Mouse (Mus musculus) lung, postnatal 0 days (tissue): ENCODE results near the gene Olfr1277. TPM values are rescaled to one million over a fixed set of nuclear protein-coding genes. Genes with fewer than 3 reads are reported as not detected.

Source experiments
- ATAC-seq: fragments of 200-750 bp; cut with Nextera tagmentation; 2 replicates; pipeline ENCODE4 v1.8.0; 2017; ENCODE audit warnings: moderate library complexity
- DNase-seq: peaks from one replicate; pipeline ENCODE4 v3.0.0-alpha.2; 2016; ENCODE audit warnings: low spot score
- H3K27ac ChIP-seq: fragments of 300-500 bp; sonication (generic); 2 replicates; pipeline ENCODE4 v1.5.1; 2014; ENCODE audit warnings: antibody characterized with exemption, mild to moderate bottlenecking, low read length, mixed read lengths
- H3K27me3 ChIP-seq: fragments of 300-500 bp; sonication (generic); replicated peaks from 2 replicates; pipeline ENCODE4 v1.6.1; 2014; ENCODE audit warnings: low read length, mixed read lengths; ENCODE audit not compliant: insufficient read depth
- H3K36me3 ChIP-seq: fragments of 300-500 bp; sonication (generic); 2 replicates; pipeline ENCODE4 v1.6.1; 2014; ENCODE audit warnings: low read length, mixed read lengths; ENCODE audit not compliant: insufficient read depth
- H3K4me1 ChIP-seq: fragments of 300-500 bp; sonication (generic); 2 replicates; pipeline ENCODE4 v1.6.1; 2014; ENCODE audit warnings: antibody characterized with exemption, low read depth, low read length, mixed read lengths; ENCODE audit not compliant: insufficient read depth
- H3K4me2 ChIP-seq: fragments of 300-500 bp; sonication (generic); replicated peaks from 2 replicates; pipeline ENCODE4 v1.6.1; 2014; ENCODE audit warnings: low read depth, mild to moderate bottlenecking, low read length, moderate library complexity, mixed read lengths
- H3K4me3 ChIP-seq: fragments of 300-500 bp; sonication (generic); 2 replicates; pipeline ENCODE4 v1.5.1; 2014; ENCODE audit warnings: low read depth, low read length
- H3K9ac ChIP-seq: fragments of 300-500 bp; sonication (generic); replicated peaks from 2 replicates; pipeline ENCODE4 v1.6.1; 2014; ENCODE audit warnings: low read depth, mild to moderate bottlenecking
- H3K9me3 ChIP-seq: fragments of 300-500 bp; sonication (generic); 2 replicates; pipeline ENCODE4 v1.6.1; 2016; ENCODE audit warnings: low read length, mixed read lengths
- CTCF ChIP-seq: IDR thresholded peaks from 2 replicates; pipeline ENCODE4 v1.5.1; 2016; ENCODE audit warnings: antibody characterized with exemption, mild to moderate bottlenecking
- EP300 ChIP-seq: IDR thresholded peaks from 2 replicates; pipeline ENCODE4 v1.6.1; 2016; ENCODE audit warnings: antibody characterized with exemption, mild to moderate bottlenecking, control low read depth
- WGBS: fragments of 180-500 bp; shearing (Covaris S2); extraction: QIAGEN DNeasy Blood & Tissue Kit; methylation state at CpG from one replicate; pipeline ENCODE4 v1.1.7; 2014; 5-methylcytosine and 5-hydroxymethylcytosine counted together
- polyA plus RNA-seq: library from polyadenylated mRNA; unstranded; fragments of >200 nt; fragmentation: Nextera tagmentation; extraction: Ambion mirVana; gene quantifications from 2 replicates; pipeline ENCODE4 v1.2.1, GENCODE M21; 2015

Olfr1277 gene
- polyA plus RNA-seq, 1 experiment from 2014 or later, result not detected

GRCm38 (mm10) chr2:111229502-111229901 is 44.4 kb downstream of the Olfr1277 start, which contains the start of gene 4930430A15Rik:
Gene 4930430A15Rik (minus strand): TSS chr2:111229602.
- no peak within 1 kb of the TSS for H3K27ac ChIP-seq
- no peak within 1 kb of the TSS for H3K4me2 ChIP-seq
- no peak for ATAC-seq
- no peak for TF ChIP-seq EP300
- no peak for TF ChIP-seq CTCF
- 79% methylated on average over 6 of the region's 6 CpGs for WGBS
- no peaks in the 10 kb centered on the region for H3K36me3 ChIP-seq
- H3K27me3 ChIP-seq, result no peaks in the 10 kb centered on the region
- H3K4me1 ChIP-seq, result no peaks in the 10 kb centered on the region
- no peak within 1 kb of the TSS for H3K9ac ChIP-seq
- H3K9me3 ChIP-seq, result no peaks in the 10 kb centered on the region
- DNase-seq, result no peak
- H3K4me3 ChIP-seq, result no peak within 1 kb of the TSS

Other genes with a start within 250 kb of the Olfr1277 start
- gene Gm13941, start 168.1 kb downstream of the Olfr1277 start, polyA plus RNA-seq, result not detected in 2 replicates
- gene Gm15130, start 121.2 kb downstream of the Olfr1277 start, polyA plus RNA-seq, result not detected in 2 replicates
- not detected in 2 replicates for gene 4930430A15Rik, start 44.5 kb downstream of the Olfr1277 start, polyA plus RNA-seq
- not detected in 2 replicates for gene Olfr1275, start 38.8 kb downstream of the Olfr1277 start, polyA plus RNA-seq
- gene Olfr1276, start 19.6 kb downstream of the Olfr1277 start, polyA plus RNA-seq, result not detected in 2 replicates
- gene Olfr1278, start 16.0 kb upstream of the Olfr1277 start, polyA plus RNA-seq, result not detected in 2 replicates
- gene Olfr1279, start 26.5 kb upstream of the Olfr1277 start, polyA plus RNA-seq, result not detected in 2 replicates
- not detected in 2 replicates for gene Olfr1280, start 39.9 kb upstream of the Olfr1277 start, polyA plus RNA-seq
- not detected in 2 replicates for gene Olfr1281, start 52.4 kb upstream of the Olfr1277 start, polyA plus RNA-seq
- not detected in 2 replicates for gene Olfr1282, start 62.0 kb upstream of the Olfr1277 start, polyA plus RNA-seq
- gene Olfr1283, start 92.7 kb upstream of the Olfr1277 start, polyA plus RNA-seq, result not detected in 2 replicates
- gene Olfr1284, start 101.4 kb upstream of the Olfr1277 start, polyA plus RNA-seq, result not detected in 2 replicates
- gene Olfr1286, start 149.0 kb upstream of the Olfr1277 start, polyA plus RNA-seq, result not detected in 2 replicates
- gene Olfr1287, start 175.0 kb upstream of the Olfr1277 start, polyA plus RNA-seq, result not detected in 2 replicates
- not detected in 2 replicates for gene Olfr1288, start 200.0 kb upstream of the Olfr1277 start, polyA plus RNA-seq
- not detected in 2 replicates for gene Olfr1289, start 206.7 kb upstream of the Olfr1277 start, polyA plus RNA-seq
- gene Olfr1290, start 219.7 kb upstream of the Olfr1277 start, polyA plus RNA-seq, result not detected in 2 replicates
- gene Olfr1291-ps1, start 223.1 kb upstream of the Olfr1277 start, polyA plus RNA-seq, result not detected in 2 replicates